Mouse (Mus musculus) adrenal gland, adult (tissue): ENCODE results near the gene Msrb1.
"Not testable (repeated sequence)": the region's sequence is repeated elsewhere in the genome, so short reads cannot be mapped to it uniquely, and the experiment has no call there.

Experiments
- DNase-seq, 2 experiments: peaks; one replicate each; pipeline ENCODE4 v3.0.0; 2022 to 2023; ENCODE audit warnings: low spot score in 1 of 2; ENCODE audit not compliant: inconsistent age in 2 of 2

Gene Msrb1

GRCm38 (mm10) chr17:24719494-24720222, 16.8 kb upstream of the Msrb1 start:
- peak; percentile 99 for DNase-seq

- peak in 1 of 2 experiments; percentile 80 for DNase-seq
These were observed 15.8 kb upstream of the Msrb1 start for GRCm38 (mm10) chr17:24720616-24721015.

GRCm38 (mm10) chr17:24721383-24721955, 15.0 kb upstream of the Msrb1 start:
- not testable (repeated sequence) for DNase-seq

GRCm38 (mm10) chr17:24722220-24722924, 14.1 kb upstream of the Msrb1 start:
- DNase-seq: no peak

GRCm38 (mm10) chr17:24723122-24723880, 13.1 kb upstream of the Msrb1 start:
- DNase-seq: peak in 1 of 2 experiments; percentile 33

GRCm38 (mm10) chr17:24723881-24724180, 12.6 kb upstream of the Msrb1 start:
- no peak for DNase-seq

- DNase-seq: peak; percentile 95 to 99
These were observed 12.3 kb upstream of the Msrb1 start, which contains the start of gene Ndufb10 for GRCm38 (mm10) chr17:24724184-24724583. Gene Ndufb10 (minus strand): TSS chr17:24724478.

GRCm38 (mm10) chr17:24725637-24726390, 10.6 kb upstream of the Msrb1 start:
- DNase-seq: no peak

- DNase-seq: no peak
These were observed 8.8 kb upstream of the Msrb1 start, which contains the start of gene Rpl3l for GRCm38 (mm10) chr17:24727618-24728017. Gene Rpl3l (plus strand): TSS chr17:24727820.

GRCm38 (mm10) chr17:24728184-24728583, 8.3 kb upstream of the Msrb1 start:
- no peak for DNase-seq

GRCm38 (mm10) chr17:24729067-24729466, 7.4 kb upstream of the Msrb1 start:
- no peak for DNase-seq

GRCm38 (mm10) chr17:24730787-24731186, 5.7 kb upstream of the Msrb1 start:
- DNase-seq: no peak

- peak in 1 of 2 experiments; percentile 61 for DNase-seq
These were observed 4.1 kb upstream of the Msrb1 start for GRCm38 (mm10) chr17:24732233-24732935.

- DNase-seq: no peak
These were observed 2.9 kb upstream of the Msrb1 start for GRCm38 (mm10) chr17:24733434-24734050.

- no peak for DNase-seq
These were observed 1.9 kb upstream of the Msrb1 start for GRCm38 (mm10) chr17:24734513-24734912.

- DNase-seq: peak in 1 of 2 experiments; percentile 50
These were observed 996 bp upstream of the Msrb1 start for GRCm38 (mm10) chr17:24735446-24735845.

- DNase-seq: peak in 1 of 2 experiments; percentile 73
These were observed 831 bp downstream of the Msrb1 start for GRCm38 (mm10) chr17:24737135-24737810.

- no peak for DNase-seq
These were observed 1.8 kb downstream of the Msrb1 start for GRCm38 (mm10) chr17:24738238-24738637.

- DNase-seq: no peak
These were observed 3.5 kb downstream of the Msrb1 start for GRCm38 (mm10) chr17:24739926-24740325.
